Mouse (Mus musculus): Measurements from ENCODE around the gene Slc22a1. TPM values are rescaled to one million over a fixed set of nuclear protein-coding genes. Genes with fewer than 3 reads are reported as not detected.

Slc22a1 gene
- polyA plus RNA-seq, 1 experiment: not detected

DNA sequence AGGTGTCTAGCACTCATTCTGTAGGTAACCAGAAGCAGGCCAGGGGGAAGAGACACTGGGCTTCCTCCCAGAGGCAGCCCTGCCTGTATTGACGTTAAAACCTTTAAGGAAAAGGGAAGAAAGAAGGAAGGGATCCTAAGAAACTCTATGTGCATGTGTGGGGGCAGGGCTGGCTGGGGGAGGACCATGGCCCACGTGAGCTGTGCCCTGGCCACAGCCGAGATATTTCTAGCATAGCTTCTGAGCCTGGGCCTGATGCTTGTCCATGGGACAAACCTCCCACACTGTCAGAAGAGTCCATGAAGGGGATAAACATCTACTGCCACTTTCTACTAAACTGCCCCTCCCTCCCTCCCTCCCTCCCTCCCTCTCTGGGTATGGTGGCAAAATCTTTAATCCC, 1.8 kb downstream of the Slc22a1 start:
- Histone ChIP-seq H3K27me3 (ENCODE audit: control insufficient read depth) (no peaks in the 10 kb centered on the region), H3K4me1 (ENCODE audit: control insufficient read depth) (peaks cover 11% of the 10 kb centered on the region), H3K4me3 (replicated peaks) (no peak overlapping the region), H3K36me3 (ENCODE audit: control insufficient read depth) (no peaks in the 10 kb centered on the region), H3K9me3 (ENCODE audit: control insufficient read depth, low read length) (no peaks in the 10 kb centered on the region)
- TF ChIP-seq GATA1 (IDR thresholded peaks at IDR 0.05; ENCODE audit: low read length) (no peak), TAL1 (IDR thresholded peaks at IDR 0.05; ENCODE audit: low read length) (no peak)

DNA sequence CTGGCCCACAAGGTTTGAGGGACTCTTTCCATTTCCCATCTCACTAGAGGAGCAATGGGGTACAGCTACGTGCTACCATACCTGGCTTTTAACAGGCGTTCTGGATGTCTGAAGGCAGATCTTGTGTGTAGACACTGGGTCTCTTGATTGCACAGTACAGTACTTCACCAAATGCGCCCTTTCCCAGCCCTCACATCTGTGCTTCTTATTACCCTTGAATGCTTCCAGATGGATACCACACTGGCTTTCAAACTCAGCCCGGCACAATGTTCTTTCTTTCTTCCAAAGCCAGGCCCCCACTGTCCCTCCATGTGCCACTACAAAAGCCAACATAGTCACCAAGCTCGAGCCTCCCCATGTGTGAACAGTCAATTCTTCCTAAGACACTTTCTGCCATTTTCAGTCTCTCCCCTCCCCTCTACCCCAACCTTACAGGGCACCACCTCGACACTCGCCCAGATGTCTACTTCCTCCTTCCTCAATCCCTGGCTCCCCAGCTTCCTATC, 3.3 kb downstream of the Slc22a1 start:
- Histone ChIP-seq H3K36me3 (ENCODE audit: control insufficient read depth) (no peaks in the 10 kb centered on the region), H3K4me1 (ENCODE audit: control insufficient read depth) (peaks cover 15% of the 10 kb centered on the region), H3K9me3 (ENCODE audit: control insufficient read depth, low read length) (no peaks in the 10 kb centered on the region), H3K27me3 (ENCODE audit: control insufficient read depth) (no peaks in the 10 kb centered on the region), H3K4me3 (replicated peaks) (no peak overlapping the region)
- TF ChIP-seq TAL1 (IDR thresholded peaks at IDR 0.05; ENCODE audit: low read length) (no peak), GATA1 (IDR thresholded peaks at IDR 0.05; ENCODE audit: low read length) (no peak)

DNA sequence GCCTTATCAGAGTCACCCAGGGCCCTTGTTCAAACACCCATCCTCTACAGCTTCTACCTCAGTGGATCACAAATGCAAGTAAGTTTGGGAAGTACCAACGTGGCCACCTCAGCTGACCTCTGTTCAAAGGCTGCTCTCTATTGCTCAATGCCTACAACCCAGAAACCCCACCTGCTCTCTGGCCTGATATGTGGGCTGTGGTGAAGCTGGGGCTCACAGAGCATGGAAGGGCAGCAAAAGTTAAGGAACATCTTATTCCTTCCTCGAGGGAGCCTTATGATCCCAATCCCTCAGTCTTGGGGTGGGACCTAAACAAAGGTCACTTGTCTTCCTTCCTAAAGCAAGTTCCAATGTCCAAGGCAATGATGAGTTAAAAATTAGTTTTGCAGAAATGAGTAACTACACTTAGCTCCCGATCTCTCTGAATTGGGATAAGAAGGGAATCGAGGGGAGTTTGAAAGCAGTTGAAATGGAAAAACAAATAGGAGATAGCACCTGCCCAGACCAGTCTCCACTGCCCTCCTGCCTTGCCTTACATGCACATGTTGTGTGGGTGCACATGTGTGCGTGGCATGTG, 4.5 kb downstream of the Slc22a1 start:
- Histone ChIP-seq H3K27me3 (ENCODE audit: control insufficient read depth) (no peaks in the 10 kb centered on the region), H3K4me3 (replicated peaks) (no peak overlapping the region), H3K9me3 (ENCODE audit: control insufficient read depth, low read length) (no peaks in the 10 kb centered on the region), H3K36me3 (ENCODE audit: control insufficient read depth) (no peaks in the 10 kb centered on the region), H3K4me1 (ENCODE audit: control insufficient read depth) (peaks cover 15% of the 10 kb centered on the region)
- TF ChIP-seq GATA1 (IDR thresholded peaks at IDR 0.05; ENCODE audit: low read length) (no peak), TAL1 (IDR thresholded peaks at IDR 0.05; ENCODE audit: low read length) (no peak)

DNA sequence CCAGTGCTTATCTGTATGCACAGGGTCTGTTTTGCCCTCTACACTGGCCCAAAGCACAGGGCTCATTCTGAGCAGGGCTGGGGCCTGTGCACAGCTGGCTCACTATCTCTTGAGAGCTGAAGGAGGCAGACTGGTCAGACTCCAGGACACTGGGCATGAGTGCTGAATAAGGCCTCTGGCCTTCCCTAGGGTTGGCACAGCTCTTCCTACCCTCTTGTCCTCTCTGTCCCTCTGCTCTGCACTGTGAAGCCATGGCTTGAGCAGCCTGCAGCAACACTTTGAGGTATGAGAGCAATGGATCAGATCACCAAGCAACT, 6.3 kb downstream of the Slc22a1 start:
- peaks cover 15% of the 10 kb centered on the region for H3K4me1 ChIP-seq (ENCODE audit: control insufficient read depth)
- H3K9me3 ChIP-seq (ENCODE audit: control insufficient read depth, low read length): no peaks in the 10 kb centered on the region
- no peaks in the 10 kb centered on the region for H3K27me3 ChIP-seq (ENCODE audit: control insufficient read depth)
- no peak for TF ChIP-seq TAL1 (IDR thresholded peaks at IDR 0.05; ENCODE audit: low read length)
- TF ChIP-seq GATA1 (IDR thresholded peaks at IDR 0.05; ENCODE audit: low read length): no peak
- H3K36me3 ChIP-seq (ENCODE audit: control insufficient read depth): no peaks in the 10 kb centered on the region
- H3K4me3 ChIP-seq (replicated peaks): no peak overlapping the region

DNA sequence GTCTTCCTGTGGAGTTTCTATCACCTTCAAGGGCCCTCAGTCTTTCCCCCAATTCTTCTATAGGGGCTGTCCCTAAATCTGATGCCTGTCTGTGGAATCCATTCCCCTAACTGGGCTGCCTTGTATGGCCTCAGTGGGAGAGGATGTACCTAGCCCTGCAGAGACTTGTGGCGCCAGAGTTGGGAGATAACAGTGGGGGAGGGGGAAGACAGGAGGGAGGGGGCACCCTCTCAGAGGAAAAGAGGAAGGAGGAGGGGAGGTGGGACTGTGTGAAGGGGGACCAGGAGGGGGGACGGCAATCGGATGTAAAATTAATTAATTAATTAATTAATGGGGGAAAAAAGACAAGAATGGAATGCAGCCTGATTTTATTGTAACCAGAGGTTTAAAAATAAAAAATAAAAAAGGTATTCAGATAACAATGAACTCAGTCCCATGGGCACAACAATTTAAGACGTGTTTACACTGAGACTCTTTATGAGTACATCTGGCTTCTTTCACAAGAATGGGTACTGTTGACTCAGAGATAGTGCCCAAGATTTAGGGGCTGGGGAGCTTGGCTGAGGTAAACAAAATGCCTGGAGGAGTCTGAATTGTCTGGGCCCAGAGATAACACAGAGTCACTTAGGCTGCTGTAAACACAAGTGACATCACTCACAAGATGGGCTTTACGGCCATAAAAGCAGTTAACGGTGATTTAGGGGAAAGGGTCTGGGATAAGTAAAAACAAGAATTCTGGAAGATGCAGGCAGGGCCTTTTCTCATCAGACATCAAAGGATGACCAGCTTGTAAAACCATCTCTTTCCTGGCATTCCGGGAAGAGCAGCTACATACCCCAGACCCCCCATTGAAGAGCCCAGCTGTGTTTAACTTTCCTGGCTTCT, 6.9 kb downstream of the Slc22a1 start:
- no peak overlapping the region for H3K4me3 ChIP-seq (replicated peaks)
- peaks cover 15% of the 10 kb centered on the region for H3K4me1 ChIP-seq (ENCODE audit: control insufficient read depth)
- no peaks in the 10 kb centered on the region for H3K36me3 ChIP-seq (ENCODE audit: control insufficient read depth)
- no peak for TF ChIP-seq TAL1 (IDR thresholded peaks at IDR 0.05; ENCODE audit: low read length)
- no peak for TF ChIP-seq GATA1 (IDR thresholded peaks at IDR 0.05; ENCODE audit: low read length)
- H3K9me3 ChIP-seq (ENCODE audit: control insufficient read depth, low read length): no peaks in the 10 kb centered on the region
- no peaks in the 10 kb centered on the region for H3K27me3 ChIP-seq (ENCODE audit: control insufficient read depth)

DNA sequence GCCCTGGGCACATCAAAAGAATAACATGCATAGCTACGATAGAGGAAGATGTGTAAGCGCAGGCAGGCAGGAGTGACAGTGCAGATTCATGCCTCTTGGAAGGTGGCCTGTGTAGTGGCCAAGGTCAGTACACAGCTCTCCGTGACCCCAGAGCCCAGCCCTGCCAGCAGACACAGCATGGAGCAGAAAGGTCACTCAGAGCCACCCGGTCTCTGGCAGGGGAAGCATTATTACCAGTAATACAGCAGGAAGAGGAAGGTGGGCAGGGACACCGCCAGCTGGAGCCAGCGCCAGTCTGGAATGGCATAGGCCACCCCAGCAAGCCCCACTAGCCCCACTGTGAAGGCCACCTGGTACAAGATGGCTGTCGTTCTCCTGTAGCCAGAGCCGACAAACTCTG, 11.5 kb downstream of the Slc22a1 start:
- H3K4me1 ChIP-seq (ENCODE audit: control insufficient read depth): peaks cover 7% of the 10 kb centered on the region
- H3K27me3 ChIP-seq (ENCODE audit: control insufficient read depth): peaks cover 5% of the 10 kb centered on the region

DNA sequence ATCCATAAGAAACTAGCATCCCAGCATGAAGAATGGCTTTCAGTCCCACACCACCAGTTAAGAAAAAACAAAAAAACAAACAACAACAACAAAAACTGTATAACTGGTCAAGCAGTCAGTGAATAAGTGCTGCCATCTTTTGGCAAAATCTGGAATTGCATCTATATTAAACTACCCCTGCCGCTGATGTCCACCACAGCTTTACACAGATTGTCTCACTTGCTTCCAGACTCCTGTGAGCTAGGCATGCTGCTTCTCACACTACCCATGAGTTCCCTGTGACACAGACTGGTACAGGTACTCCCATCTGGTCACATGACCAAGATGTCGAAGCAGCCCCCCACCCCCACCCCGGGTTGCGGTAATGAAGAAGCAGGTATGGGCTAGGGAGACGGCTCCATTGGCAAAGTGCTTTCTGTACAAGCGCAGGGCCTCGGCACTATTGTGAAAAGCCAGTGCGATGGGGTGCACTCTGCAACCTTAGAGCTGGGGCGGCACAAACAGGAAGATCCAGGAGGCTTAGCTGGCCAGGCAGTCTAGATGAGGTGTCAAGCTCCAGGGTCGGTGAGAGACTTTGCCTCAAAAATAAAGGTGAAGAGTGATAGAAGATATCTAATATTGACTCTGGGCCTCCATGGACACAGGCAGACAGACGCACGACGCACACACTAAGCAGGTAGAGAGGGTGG, 14.9 kb downstream of the Slc22a1 start:
- Histone ChIP-seq H3K27me3 (ENCODE audit: control insufficient read depth) (peaks cover 5% of the 10 kb centered on the region), H3K9me3 (ENCODE audit: control insufficient read depth, low read length) (no peaks in the 10 kb centered on the region), H3K4me3 (replicated peaks) (no peak overlapping the region), H3K4me1 (ENCODE audit: control insufficient read depth) (no peaks in the 10 kb centered on the region), H3K36me3 (ENCODE audit: control insufficient read depth) (no peaks in the 10 kb centered on the region)
- TF ChIP-seq GATA1 (IDR thresholded peaks at IDR 0.05; ENCODE audit: low read length) (no peak), TAL1 (IDR thresholded peaks at IDR 0.05; ENCODE audit: low read length) (no peak)

More for the DNA sequence above, 11.5 kb downstream of the Slc22a1 start:
- Histone ChIP-seq H3K9me3 (ENCODE audit: control insufficient read depth, low read length) (no peaks in the 10 kb centered on the region), H3K36me3 (ENCODE audit: control insufficient read depth) (no peaks in the 10 kb centered on the region), H3K4me3 (replicated peaks) (no peak overlapping the region)
- no peak for TF ChIP-seq GATA1 (IDR thresholded peaks at IDR 0.05; ENCODE audit: low read length)
- no peak for TF ChIP-seq TAL1 (IDR thresholded peaks at IDR 0.05; ENCODE audit: low read length)

DNA sequence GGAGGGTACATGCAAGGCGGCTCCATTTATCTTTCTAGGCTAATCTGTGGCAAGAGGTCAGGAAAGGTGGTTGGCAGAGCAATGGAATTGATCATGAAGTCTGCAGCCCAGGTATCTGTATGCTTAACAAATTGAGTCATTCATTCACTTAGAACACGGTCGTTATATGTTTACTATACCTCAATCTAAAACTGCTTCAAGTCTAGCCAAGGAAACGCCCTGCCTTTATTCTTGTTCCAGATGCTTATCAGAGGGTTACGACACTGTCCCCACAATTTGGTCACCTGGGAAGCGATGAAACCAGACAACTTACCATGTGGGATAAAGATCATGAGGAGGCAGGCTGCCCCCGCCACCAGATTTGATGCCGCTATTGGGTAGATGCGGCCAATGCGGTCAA, 16.4 kb downstream of the Slc22a1 start:
- H3K4me3 ChIP-seq (replicated peaks): no peak overlapping the region
- no peaks in the 10 kb centered on the region for H3K36me3 ChIP-seq (ENCODE audit: control insufficient read depth)
- peaks cover 5% of the 10 kb centered on the region for H3K27me3 ChIP-seq (ENCODE audit: control insufficient read depth)
- H3K4me1 ChIP-seq (ENCODE audit: control insufficient read depth): no peaks in the 10 kb centered on the region
- H3K9me3 ChIP-seq (ENCODE audit: control insufficient read depth, low read length): no peaks in the 10 kb centered on the region
- TF ChIP-seq TAL1 (IDR thresholded peaks at IDR 0.05; ENCODE audit: low read length): no peak

DNA sequence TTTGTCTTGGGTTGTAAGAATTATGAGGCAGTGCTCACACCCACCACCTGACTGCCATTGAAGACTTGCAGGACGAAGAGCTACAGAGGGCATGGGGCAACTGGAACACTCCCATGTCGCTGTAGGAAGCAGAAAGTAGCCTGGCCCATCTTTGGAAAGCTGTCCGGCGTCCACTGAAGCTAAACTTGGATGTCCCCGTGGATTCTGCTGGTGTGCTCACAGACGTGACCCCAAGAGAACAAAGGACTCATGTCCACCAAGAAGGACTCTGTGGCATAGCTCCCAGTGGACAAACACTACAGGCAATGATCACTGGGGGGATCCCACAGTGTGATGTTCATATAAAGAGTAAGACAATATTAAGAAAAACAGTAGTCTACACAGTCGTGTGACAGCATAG, 16.8 kb downstream of the Slc22a1 start:
- TF ChIP-seq GATA1 (IDR thresholded peaks at IDR 0.05; ENCODE audit: low read length) (no peak), TAL1 (IDR thresholded peaks at IDR 0.05; ENCODE audit: low read length) (no peak)
- Histone ChIP-seq H3K27me3 (ENCODE audit: control insufficient read depth) (peaks cover 5% of the 10 kb centered on the region), H3K4me3 (replicated peaks) (no peak overlapping the region), H3K4me1 (ENCODE audit: control insufficient read depth) (no peaks in the 10 kb centered on the region), H3K9me3 (ENCODE audit: control insufficient read depth, low read length) (no peaks in the 10 kb centered on the region), H3K36me3 (ENCODE audit: control insufficient read depth) (no peaks in the 10 kb centered on the region)
